Mouse (Mus musculus) frontal cortex, adult (tissue): ENCODE measurements around the gene Zfp704.

Experiments
- ATAC-seq: cut with Nextera tagmentation; 2 replicates; pipeline ENCODE4 v1.9.2; 2017; ENCODE audit warnings: mild to moderate bottlenecking, moderate library complexity, mixed read lengths; ENCODE audit not compliant: low TSS enrichment

The Zfp704 gene

DNA sequence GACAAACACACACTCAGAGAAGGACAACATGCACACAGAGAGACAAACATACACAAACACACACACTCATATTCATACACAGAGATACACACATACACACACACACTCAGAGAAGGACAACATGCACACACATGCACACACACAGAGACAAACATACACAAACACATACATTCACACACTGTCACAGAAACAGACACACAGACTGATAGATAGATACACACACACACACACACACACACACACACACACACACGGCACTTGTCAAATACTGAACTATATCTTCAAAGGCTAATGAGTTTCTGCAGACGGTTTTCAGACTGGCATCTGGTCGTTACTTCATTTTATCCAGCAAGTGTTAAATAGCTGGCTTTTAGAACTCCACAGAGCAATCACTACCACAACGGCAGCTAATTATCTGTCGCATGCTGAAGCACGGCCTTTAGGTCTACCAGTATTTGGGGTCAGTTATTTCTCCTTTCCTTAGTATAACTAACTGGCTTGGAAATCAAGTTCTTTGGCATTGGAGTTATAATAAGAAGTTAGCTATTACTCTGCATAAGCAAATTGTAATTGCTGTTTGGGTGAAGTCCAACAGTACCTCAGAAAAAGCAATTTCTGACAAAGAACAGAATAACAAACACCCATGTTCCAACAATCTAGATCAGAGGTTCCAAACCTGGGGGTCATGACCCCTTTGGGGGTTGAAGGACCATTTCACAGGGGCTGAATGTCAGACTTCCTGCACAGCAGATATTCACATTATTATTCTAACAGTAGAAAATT, 51.9 kb downstream of the Zfp704 start:
- ATAC-seq, result no peak

DNA sequence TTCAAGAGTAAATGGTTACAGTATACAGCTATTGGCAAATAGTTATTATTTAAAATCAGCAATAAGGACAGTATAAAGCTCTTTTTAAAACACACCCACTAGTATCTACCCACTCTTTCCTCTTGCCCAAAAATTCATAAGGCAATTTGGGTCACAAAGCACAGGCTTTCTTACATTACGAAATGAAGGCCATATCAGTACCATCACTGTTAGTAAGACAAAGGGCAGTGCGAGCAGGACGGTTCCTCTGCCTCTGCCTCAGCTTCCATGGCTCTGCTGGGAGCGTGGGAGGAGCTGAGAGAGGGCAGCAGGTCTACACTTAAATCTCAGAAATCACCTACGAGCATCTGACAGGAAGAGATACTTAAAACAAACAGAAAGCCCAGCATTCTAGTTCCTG, 53.7 kb downstream of the Zfp704 start:
- ATAC-seq, result peak; percentile 26; the same call in 1 of the 2 replicates

DNA sequence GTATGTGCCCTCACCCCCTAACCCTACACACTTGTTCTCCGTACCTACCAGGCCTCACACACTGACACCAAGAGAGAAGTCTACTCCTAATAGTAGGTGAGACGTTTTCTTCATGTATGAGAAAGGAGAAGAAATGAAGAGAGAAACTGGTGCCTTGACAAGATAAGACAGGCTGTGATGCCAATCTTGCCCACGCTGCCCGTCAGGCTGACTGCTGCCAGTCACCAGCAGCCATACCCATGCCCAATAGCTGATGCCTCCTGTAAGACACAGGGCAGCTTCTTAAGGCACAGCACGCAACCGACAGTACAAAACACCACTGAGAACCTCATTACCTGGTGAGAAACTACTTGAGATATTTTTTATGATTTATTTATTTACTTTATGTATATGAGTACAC, 55.0 kb downstream of the Zfp704 start:
- no peak for ATAC-seq

DNA sequence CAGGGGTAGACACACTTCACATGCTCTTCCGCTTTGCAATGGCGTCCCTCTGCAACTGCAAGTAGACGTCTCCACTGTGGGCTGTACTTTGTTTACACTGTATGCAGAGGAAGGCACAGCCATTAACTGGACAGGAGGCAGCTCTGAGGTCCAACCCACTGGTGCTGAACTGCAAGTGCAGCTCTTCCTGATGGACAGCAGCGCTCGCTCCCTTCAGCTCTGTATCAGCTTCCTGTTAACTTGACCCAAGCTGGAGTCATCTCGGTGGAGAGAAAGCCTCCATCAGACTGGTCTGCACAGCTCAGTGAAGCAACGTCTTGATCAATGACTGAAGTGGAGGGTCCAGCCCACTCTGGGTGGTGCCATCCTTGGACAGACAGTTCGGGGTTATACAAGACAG, 57.6 kb downstream of the Zfp704 start:
- no peak for ATAC-seq

DNA sequence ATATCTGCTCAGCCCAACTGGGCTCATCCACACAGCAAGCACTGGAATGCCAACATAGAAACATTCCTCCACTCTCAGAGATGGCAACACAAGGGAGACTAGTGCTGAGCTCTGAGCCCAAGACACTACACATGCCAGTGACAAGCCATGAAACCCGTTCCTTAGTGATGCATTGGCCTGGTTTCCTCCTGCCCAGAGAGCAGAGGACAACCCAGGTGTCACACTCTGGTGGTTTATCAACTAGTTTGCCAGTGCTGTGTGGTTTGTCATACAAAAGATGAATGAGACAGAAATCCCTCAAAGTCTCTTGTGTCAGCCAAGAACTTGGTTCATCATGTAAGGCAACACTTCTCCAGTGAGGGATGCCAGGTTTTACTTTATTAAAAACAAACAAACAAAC, 59.0 kb downstream of the Zfp704 start:
- ATAC-seq, result no peak

DNA sequence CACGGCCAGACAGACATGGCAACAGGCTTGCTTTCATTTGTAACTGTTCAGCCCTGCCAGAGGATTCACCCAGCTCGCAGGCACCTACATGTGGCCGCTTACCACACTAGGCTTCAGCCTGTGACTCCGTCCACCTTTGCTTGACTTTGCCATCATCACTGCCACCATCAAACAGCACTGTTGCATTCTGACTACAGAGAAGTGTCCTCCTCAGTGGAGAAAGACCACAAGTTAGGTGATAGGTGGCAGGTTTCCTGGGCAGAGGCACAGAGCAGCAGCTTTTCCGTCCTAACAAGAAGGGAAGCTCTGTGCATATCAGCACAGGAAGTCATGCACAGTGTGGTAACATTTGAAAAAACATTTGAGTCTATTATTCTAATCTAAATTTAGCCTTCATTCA, 60.1 kb downstream of the Zfp704 start:
- no peak for ATAC-seq

DNA sequence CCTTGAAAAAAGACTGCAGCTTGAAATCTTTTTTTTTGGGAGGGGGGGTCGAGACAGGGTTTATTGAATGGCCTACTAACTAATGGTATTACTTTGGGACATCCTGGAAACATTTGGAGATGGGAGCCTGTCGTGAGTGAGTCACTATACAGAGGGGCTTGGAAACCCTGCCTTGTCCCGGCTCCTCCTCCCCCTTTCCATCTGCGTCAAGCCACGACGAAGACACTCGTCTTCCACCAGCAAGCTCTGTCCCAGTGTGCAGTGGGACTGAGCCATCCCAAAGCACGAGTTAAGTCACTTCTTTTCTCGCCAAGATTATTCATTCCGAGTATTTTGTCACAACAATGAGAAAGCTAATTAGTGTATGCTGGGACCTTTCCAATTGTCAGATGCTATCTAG, 61.7 kb downstream of the Zfp704 start:
- ATAC-seq, result no peak

DNA sequence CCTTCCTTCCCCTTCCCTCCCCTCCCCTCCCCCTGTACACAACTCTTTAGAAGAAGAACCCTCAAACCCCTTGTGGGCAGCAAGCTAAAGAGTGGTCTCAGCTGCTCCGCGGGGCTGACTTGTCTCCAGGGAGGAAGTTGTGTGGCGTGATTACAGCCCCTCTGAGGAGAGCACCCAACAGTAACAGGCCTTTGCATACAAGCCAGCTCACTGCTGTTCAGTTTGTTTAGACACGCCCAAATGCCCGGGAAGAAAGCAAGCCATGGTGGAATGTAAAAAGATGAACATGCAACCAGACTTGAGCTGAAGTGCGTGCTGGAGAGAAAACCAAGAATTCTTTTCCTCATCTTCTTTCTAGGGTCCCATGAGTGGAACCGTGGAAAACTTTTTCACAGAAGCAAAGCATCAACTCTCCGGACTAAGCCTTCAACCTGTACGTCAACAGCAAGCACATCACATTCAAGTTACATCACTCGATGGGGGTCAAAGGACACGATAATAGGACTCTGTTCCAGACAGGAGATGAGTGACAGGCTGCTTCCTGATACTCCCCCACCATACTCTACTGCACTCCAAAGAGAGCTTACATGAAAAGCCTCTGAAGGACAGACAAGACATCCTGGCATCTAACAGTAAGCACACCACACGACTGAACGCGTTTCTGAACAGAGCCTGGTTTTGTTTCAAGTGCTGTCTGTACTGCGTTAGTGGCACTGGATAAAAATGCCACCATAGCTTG, 62.8 kb downstream of the Zfp704 start:
- no peak for ATAC-seq

DNA sequence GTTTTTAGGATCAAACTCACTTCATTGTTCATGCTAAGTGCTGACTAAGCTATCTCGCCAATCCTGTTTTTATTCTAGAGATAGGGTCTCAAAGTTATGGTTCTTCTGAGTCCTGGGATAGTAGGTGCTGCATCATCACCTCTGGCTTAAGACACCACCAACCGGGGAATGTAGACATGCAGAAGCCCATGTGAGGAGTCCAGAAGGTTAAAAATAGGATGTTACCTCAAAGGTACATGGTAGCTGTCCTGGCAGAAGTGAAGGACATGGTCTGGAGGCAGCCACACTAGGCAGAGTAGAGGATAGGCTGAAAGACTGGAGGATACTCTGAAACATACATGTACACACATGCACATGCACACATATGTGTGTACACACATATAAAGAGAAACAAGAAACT, 65.5 kb downstream of the Zfp704 start:
- ATAC-seq, result no peak

DNA sequence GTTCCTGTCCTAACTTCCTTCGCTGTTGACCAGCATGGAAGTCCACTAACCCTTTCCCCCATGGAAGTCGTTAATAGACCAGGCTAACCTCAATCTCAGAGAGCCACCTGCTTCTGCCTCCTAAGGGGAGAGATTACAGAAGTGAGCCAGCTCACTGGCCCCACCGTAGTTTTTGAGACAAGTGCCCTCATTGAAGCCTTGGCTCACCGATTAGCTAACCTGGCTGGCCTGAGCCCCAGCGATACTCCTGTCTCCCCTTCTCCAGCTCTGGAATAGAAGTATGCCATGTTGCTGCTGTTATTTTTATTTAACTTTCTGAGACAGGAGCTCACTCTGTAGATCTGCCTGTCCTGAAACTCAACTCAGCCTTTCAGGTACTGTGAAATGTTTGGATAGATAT, 66.0 kb downstream of the Zfp704 start:
- ATAC-seq, result no peak

DNA sequence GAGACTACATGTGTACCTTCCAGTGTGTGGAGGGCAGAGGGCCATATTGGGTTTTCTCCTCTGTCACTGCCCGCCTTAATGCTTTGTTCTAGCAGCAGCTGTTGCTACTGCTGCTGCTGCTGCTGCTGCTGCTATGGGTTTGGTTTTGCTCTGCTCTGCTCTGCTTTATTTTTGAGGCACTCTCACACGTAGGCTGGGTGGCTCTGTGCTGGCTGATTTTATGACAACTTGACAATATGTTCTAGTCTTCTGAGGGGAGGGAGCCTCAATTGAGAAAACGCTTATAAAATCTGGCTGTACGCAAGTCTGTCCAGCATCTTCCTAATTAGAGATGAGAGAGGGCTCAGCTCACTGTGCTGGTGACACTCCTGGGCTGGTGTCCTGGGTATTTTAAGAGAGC, 66.4 kb downstream of the Zfp704 start:
- peak; percentile 86 for ATAC-seq

DNA sequence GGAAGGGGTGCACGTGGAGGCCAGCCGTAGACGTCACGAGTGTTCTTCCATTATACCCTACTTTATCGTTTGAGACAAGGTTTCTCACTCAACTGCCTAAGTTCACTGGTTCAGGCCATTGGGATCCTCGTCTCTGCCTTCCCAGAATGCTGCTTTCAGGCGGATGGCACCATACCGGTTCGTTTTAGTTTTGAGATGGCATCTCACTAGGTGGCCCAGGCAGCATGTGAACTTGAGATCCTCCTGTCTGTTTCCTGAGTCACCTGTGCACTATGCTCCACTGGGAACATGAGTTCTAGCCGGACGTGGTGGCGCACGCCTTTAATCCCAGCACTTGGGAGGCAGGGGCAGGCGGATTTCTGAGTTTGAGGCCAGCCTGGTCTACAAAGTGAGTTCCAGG, 68.3 kb downstream of the Zfp704 start:
- ATAC-seq, result no peak

DNA sequence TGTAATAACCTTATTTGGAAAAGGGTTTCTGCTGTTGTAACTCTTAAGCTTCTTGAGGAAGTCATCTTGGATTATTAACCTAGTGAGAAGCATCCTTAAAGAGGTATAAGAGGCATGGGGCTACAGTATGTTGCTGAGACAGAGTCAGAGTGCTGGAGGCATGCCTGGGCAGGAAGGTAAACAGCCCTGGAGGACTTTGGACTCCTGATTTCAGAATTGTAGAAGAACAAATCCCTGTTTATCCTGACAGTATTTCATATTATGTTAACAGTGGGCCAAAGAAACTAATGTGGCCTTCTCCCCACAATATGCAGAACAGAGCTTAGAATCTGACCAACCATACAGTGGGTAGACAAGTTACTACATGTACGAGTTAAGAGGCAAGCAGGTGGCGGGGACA, 71.4 kb downstream of the Zfp704 start:
- no peak for ATAC-seq

DNA sequence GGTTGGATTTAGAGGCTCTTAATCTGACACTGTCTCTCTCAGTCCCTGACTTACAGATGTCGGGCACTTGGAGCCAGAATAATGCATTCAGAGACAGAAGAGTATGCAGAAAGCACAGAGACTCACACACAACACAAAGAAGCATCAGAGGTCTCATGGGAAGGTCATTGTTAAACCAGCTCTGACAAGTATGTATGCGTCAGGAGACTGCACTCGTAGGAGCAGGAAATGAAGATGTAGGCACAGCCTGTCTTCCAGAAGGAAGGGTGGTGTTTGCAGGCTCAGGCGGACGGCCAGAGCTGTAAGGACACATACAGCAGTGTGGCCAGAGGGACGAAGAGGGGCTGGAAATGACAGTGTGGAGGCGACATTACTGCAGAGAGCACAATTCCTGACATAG, 72.0 kb downstream of the Zfp704 start:
- no peak for ATAC-seq

DNA sequence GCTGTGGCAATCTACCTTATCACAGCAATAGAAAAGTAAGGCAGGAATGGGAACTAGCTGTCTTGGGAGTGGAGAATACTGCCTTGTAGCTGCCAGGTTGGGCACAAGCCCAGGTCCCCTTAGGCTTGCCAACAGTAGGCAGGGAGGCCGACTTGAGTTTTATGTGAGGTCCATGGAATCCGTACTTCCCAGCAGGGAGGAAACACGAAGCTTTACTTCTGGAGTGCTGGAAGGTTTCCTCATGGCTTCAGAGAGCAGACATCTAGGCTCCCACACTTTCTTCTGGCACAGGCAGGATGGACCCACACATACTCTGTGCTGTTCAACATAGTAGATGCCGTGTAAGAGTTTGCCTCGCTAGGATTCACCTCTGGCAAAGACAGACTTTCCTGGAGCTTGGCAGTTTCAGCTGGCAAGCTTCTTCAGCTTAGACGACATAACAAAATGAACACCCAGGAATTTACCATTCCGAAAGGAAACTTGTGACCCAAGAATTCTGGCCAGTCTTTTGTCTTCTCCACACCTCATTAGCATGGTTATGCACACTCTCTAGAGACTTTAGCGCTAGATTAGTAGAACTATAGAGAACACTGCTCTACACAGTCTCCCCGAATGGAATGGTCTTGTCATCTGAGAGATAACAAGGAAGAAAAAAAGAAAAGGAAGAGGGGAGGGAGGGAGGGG, 79.6 kb downstream of the Zfp704 start:
- peak; percentile 90 for ATAC-seq

DNA sequence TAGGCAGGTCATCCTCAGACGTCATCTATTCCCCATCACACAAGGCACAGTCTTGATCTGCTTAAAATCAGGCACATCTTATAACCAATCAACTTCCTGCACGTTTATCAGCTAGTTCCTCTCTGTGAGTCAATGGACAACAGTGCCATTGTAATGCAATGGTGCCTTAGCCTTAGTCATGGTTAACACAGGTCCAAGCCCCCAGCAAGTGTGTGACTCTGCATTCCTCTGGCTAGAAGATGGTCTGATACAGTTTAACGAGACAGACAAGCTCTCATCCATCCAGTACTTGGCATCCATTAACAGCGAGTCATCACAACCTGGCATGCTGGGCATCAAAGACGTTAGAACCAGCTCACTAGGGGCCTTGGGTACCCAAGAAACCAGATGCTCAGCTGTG, 85.5 kb downstream of the Zfp704 start:
- no peak for ATAC-seq

DNA sequence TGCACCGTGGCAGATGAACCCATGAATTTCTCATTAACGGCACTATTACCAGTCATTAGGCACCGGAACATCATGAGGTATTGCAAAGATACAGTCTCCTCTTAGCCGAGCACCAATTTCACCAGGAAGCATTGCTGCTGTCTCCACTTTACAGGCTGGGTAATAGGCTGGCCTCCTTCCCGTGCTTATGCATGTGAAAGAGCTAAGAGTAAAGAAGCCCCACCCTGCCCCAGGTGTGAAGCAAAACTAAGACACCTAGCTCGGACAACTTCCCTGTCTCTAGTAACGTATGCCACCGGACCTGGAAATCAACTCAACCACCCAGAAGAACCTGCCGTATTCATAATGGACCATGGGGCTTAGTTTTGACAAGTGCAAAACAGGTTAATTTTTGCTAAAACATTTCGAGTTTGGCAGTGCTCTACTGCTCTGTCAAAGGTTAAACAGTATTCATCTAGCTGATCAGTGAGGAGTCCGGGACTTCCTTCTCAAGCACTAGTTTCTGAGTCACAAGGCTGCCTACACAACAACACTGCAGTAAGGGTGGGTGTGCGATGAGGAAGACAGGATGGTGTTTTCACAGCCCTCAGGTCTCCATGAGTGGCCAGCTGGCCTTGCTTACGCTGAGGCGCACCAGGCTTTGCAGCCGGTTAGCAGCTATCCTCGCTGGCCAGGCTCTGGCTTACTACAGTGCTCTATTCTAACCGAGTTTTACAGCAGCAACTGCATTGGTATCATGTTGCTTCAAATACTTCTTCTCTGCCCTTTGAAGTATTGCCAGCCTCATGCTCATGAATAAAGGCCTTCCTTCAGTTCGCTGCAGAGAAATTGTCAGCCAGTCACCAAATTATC, 86.6 kb downstream of the Zfp704 start:
- ATAC-seq, result peak; percentile 87

DNA sequence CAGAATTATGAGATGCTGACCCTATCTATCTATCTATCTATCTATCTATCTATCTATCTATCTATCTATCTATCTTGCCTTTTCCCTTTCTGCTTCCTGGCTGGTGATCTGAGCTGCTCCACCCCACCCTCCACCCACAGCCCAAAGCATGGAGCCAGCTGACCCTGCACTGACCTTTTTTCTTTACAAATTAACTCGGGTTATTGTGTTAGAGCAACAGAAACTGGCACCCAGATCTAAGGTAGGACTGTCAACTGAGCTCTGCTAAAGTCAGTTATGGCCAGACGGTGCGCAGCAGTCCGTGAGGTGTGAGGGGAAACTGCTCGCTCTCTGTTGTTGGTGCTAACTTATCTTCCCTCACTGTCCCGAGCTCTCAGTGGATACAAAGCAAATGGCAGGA, 87.9 kb downstream of the Zfp704 start:
- no peak for ATAC-seq

DNA sequence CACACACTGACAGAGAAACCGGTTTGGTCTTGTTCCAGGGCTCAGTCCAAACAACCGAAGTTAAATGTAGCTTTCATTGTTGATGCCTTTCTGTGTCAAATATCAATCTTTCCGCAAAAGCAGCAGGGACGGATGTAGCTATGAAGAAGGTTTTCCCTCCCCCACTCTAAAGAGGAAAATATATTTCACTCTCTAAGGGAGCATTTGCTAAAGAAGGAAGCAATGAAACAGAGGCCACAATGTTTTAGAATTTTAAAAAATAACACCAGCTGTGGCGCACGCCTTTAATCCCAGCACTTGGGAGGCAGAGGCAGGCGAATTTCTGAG, 89.2 kb downstream of the Zfp704 start:
- ATAC-seq, result no peak

DNA sequence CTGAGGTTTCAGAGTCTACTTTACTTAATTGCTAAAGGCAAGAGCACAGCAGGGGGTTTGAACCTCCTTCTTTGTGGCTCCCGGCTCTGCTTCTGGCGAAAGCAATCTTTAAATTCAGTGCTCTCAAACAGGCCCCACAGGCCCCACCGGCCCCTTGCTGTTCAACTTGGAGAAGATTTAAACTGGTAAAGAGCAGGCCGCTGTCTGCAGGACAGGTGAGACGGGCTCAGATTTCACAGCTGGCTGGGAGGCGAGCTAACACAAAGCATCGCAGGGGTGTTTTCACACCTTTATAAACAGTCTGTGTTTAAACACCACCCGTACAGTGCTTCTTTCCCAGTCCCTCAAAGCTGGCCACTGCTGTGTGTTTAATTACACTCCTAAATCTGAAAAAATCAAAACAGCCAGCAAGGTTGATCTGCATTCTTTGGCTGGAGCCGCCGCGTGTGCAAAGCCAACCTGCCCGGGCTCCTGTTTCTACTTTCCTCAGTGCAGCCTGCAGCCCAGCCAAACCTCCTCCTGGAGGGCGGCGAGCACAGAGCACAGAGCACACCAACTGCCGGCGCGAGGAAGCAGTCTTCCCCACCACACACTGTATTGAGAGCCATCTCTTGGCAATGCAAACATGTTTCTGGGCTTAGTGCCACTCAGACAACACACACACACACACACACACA, 89.7 kb downstream of the Zfp704 start:
- ATAC-seq, result peak; percentile 91

DNA sequence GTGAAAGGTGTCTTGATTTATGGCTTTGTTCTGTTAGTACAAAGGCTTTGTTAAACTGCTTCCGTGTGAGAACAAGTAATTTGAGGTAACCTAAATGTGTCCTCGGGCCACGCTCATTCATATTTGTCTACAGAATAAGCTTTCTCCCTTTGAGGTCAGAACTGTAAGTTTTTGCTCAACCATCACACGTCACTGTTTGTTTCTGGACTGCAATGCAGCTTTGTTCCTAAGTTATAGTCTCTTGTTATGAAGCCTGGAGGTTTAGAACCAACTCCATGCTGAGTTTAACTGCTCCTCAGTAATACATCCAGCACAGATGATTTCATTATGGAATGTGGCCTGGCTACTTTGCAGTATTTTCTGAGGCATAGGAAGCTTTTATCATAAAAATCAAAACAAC, 90.4 kb downstream of the Zfp704 start:
- ATAC-seq, result no peak

DNA sequence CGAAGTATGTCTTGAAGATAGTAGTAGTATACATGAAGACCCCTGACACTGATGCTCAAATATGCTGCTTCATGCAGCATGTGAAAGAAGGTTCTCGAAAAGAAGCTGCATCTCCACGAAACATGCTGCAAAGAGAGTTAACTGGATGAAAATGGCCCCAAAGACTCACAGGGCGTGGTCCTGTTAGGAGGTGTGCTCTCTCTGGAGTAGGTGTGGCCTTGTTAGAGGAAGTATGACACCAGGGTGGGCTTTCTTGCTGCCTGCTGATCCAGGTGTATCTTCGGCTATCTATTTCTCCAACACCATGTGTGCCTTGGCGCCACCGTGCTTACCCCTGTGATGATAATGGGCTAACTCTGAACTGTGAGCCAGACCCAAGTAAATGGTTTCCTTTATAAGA, 90.9 kb downstream of the Zfp704 start:
- no peak for ATAC-seq
